Mouse (Mus musculus) erythroblast, embryonic 14.5 days (primary cell): ENCODE results near the gene Krtap5-1.

Experiments
- GATA1 ChIP-seq: IDR thresholded peaks from 2 replicates; pipeline ENCODE4 v1.6.1; 2012; ENCODE audit warnings: low read length, inconsistent platforms, mixed read lengths
- TAL1 ChIP-seq: IDR thresholded peaks from 3 replicates; pipeline ENCODE4 v1.6.1; 2012; ENCODE audit warnings: low read length, inconsistent platforms, mixed read lengths

DNA sequence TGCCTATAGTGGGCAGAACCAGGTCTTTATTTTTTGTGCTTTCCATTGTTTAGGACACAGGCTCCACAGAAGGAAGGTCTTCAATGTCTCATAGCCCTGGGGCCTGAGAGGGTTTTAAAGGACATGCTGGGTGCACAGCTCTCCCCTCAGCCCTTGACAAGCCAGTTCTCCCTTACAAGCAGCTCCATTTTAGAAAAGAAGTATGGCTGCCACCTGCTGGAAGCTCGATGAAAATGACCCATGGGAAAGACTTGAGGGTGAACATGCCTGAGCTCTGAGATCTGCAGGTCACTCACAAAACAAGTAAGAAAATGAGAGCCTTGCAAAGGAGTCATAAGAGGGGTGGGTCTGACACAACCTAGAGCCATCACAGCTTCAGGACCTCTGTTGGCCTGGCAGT is 47.1 kb downstream of the Krtap5-1 start:
- TF ChIP-seq TAL1 (no peak), GATA1 (no peak)
